Mouse (Mus musculus) induced T-regulatory cell, adult 2 months (primary cell): ENCODE measurements around the gene Sh3gl2.

Experiments
- DNase-seq: peaks from one replicate; pipeline ENCODE4 v3.0.0-alpha.2; 2012; ENCODE audit warnings: low read depth

The Sh3gl2 gene

DNA sequence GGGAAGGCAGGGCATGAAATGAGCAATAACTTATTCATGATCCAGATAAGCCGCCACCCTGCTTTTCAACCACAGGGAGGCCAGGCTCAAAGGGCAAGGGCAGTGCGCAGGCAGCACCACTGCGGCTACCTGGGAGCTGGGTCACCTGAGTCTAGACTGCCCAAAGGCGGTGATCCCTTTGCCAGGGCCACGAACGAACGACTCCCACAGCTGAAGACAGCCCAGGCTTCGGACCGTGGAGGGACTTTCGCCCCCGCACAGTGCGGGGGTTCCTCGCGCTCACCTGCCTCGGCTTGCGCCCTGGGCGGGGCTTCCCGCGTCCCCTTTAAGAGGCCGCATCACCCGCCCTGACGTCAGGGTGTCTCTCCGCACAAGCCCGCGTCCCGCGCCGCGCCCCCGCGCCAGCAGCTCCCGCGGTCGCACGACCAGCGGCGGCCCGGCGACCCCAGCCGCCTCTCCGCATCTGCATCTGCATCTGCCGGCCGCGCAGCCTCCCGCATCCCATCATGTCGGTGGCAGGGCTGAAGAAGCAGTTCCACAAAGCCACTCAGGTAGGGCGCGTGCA lies at the start of gene Sh3gl2:
Sh3gl2 (plus strand) TSS at position 56 of the 565 bp plus-strand sequence.
- no peak for DNase-seq

DNA sequence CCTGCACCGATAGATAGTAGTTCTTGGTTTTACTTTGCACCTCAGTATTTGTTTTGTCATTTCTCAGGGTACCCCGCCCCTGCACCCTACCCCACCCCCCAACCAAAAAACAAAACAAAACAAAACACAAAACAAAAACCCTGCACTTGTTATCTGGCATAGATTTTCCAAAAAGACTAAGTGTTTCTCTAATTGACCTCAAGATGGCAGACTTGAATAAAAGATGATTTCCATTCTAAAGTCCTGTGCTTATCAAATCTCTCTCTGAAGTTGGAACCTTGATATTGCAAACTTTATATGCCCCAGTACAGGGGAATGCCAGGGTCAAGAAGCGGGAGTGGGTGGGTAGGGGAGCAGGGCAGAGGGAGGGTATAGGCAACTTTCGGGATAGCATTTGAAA lies 43.8 kb upstream of the Sh3gl2 start:
- no peak for DNase-seq

DNA sequence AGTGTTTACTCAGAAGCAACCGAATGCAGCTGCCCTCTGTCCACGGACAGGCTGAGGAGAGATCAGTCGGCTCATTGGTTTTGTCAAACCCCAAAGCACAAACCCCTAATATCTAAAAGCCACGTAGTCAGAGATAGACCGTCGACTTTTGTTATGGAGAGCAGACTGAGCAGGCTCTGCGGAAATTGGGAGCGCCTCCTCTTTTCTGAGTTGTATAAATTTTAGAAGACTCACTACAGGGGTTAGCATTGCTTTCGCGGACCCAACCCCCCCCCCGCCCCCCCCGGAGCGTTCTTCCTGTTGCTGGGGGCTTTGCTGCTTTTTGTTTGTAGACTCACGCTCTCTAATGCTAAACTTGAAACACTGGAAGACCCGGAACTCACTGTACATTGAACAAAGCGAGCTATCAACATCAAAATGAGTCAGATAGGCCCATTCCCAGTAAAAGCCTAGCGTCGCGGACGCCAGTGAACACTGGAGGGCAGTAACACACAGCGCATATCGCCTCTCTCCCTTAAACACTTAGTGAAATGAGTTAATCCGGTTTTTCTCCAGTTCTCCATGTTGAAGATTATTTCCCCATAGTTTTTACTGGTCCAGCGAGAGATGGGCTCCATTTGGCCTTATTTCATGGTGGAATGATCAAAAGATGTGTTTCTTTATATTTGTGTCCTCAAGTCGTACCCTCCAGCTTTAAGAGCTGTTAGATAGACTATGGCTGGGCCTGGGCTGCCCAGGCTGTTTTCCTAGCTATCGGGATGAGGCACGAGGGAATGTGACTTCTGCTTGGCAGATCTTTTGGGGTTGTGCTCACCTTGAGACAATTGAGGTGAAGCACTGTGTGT lies 42.2 kb upstream of the Sh3gl2 start:
- no peak for DNase-seq

DNA sequence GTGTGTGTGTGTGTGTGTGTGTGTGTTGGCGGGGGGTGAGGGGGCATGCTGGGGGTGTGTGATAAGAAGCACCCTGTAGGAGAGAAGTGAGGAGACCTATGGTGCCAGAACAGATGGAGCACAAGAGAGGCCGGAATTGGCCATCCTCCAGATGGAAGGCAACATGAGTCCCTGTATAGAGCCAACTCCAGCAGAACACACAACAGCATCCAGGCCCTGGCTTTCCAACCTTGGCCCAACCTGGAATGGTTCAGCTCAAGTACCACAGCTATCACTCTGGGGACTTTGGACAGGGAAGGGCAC lies 41.7 kb upstream of the Sh3gl2 start:
- DNase-seq: no peak

DNA sequence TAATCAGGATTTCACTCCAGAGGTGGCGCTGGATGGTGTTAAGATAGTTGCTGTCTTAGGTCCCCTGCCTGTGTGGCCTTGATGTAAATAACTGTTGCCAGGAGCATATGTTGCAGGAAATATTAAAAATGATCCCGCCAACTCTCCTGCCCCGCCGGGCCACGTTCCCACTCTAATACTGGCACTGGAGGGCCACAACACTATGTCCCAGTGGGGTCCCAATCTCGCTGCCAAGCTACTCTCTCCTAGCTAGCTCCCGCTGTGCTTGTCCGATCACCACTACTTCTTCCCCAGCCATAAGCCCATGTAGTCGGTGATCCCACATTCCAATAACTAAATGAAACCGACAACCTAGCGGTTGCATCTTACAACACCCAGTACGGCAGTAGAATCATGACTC lies 36.9 kb upstream of the Sh3gl2 start:
- DNase-seq: no peak

DNA sequence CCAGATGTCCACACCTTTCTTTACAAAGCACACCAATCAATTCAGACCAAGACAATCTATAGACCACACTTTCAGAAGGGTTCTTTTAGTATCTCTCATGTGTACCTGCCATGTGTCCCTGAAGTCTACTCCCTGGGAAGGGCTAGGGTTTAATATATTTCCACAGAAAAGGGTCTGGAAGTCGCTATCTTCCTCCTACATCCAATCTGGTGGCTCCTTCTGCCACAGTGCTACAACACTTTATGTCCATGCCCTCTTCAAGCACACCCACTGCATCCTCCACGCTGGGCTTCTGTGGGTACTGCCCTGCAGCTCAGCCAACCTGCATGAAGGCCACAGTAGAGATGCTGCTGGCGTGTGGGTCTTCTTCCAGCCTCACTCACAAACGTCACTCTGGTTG lies 29.5 kb upstream of the Sh3gl2 start:
- no peak for DNase-seq

DNA sequence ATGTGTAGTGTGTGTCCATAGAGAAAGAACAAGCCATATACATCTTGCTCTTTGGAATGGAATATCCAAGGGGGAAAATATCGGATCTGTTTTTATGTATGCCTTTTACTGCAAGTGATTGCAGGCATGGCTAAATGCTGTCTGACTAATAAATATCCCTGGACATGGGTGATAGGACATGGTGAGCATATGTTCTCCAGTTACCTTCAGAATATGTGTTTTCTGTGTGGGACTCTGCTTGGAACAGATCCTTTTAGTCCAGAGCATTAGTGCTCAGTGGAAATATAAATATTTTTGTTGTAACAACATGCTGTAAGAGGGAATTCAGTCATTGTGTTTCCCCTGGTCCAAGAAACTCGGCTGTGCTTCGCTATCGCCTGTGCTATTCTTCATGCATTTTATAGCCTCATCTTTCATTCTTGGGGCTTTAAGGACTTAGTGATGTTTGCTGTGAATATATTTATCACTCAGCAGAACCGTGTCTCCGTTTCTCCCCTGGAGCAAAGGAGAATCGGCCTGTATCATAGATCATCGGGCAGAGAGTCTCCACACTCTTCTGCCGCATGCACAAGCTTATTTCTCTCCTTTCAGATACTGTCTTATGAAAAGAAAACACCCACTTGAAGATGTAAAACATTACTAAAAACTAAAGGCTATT lies 26.4 kb upstream of the Sh3gl2 start:
- DNase-seq: no peak

DNA sequence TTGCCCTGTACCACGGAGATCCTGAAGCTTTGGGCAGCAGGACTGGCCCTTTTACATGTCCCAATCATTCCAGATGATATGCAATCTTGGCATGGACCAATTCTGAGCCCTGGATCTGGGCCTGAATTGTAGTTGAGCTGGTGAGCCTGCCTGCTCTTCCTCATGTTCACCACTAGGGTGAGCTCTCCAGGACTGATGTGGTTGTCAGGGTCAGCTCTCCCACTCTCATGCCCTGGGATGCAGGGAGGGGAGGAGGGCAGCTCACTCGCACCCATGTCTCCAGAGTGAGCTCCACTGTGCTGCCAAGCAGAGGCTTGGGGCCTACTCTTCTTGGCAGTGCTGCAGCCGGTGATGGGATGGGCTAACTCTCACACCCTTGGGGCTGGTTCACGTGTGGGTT lies 18.9 kb upstream of the Sh3gl2 start:
- DNase-seq: no peak

DNA sequence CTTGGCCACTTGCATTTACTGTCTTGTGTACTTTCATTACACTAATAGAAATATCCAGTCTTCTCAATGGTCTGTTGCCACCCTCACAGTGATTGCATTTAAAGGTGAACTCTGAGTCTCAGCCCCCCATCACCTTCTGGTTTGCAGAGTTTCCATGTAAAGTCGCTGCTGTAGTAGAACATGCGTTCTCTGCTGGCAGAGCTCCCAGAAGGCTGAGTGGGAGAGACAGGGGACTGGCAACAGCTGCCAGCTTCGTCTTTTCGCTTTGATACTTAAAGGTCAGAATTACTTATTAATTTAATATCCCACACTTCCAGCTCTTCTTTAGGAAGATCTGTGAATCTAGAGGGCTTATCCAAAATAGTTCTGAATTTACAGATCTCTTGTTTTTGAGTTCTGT lies 8.7 kb upstream of the Sh3gl2 start:
- no peak for DNase-seq

DNA sequence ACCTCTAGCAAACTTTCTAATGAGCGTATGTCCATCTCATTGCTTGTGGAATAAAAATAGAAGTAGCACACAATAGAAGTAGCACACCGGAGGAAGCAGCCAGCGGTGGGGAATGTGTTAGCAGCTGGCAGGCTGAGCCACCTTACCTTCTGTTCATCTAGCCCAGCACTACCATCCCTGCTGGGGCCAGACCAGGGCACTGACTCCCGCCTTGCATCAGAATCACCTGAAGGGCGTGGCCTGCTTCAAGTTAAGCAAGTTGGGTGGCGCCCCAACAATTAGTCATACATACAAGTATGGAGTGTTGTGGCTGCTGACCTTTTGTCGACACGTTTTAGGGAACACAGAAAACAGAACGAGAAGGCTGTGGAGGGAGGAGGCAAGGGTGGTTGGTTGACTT lies 6.5 kb upstream of the Sh3gl2 start:
- no peak for DNase-seq

DNA sequence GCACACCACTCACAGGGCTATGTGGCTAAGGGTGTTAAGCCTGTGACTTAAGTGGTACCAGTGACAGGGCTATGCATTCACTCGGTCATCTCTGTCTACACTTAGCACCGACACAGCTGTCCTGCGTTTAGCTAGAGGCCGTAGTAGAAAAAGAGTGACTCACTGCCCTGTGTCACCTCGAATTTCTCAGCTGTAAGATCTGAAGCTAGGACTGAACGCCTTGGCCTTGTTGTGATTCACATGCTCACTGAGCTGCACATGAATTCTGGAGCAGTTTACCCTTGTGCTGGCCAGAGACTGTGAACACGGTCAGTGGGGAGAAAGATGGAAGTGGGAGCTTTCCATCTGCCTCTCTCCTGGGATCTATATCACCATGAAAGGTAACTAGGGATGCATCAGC lies 2.3 kb upstream of the Sh3gl2 start:
- DNase-seq: no peak

DNA sequence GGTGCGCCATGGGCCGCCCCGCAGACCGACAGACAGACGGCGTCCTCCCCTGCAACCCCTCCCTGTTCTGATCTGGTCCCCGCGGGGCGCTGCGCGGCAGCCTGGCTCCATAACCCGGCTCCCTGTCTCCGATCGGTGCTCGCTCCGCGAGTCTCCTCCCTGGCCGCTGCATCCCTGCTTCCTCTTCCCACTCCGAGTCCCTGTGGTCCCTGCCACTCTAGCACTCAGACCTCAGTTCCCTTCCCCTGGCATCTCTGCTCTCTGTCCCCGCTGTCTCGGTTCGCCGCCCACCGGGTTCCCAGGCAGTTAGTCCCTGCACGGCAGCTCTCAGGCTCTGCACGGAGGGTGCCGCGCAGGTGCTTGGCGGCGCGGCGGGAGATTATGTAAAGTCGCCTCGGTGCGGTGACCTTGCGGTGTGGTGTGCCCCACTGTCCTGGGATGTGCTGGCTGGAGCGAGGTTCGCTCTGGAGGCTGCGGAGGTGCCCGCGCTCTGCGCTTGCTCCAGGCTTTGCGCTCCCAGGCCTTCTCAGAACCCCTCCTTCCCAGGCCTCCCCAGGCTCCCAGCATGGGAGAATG lies 798 bp downstream of the Sh3gl2 start:
- DNase-seq: no peak

DNA sequence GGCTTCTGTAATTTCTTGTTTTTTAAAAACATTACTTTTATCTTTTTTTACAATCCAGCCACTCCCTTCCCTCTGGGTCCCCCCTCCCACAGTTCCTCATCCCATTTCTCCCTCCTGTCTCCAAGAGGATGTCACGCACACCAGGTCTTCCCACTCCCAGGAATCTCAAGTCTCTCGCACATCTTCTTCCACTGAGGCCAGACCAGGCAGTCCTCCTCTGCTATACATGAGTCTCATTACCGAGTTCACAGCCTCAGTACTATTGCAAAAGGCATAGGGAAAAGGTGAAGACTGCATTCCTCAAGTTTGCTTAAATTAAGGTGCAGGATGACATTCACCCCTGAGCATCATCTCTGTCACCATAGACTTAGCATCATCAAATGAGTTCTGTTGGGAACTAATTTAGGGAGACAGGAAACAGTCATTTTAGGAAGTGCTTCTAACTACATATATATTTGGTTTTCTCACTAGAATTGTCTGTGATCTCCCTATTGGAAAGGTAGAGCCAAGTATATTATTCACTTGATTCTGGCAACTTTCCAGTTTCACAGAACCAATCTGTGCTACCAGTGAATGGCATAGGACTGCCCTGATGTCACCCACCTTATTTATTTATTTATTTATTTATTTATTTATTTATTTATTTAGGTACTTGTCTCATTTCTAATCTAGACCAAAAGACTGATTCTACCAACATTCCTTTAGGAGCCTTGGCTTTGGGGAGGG lies 1.9 kb downstream of the Sh3gl2 start:
- no peak for DNase-seq

DNA sequence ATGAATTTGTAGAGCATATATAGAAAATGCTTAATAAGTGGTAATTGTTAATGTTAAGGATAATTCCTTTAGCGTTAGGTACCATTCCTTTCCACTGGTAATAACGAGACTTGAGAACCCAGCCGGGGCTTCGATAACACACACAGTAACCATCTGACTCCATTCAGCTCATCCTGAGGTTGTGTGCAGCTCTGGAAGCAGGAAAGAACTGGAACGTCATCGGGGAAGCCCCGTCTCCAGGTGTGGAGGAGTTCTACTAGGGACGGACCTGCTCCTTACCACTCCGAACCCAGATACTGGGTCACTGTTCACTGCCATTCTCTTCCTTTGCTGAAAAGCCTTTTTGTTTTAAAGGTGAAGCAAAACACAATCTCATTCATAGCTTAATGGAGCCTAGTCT lies 2.6 kb downstream of the Sh3gl2 start:
- DNase-seq: no peak

DNA sequence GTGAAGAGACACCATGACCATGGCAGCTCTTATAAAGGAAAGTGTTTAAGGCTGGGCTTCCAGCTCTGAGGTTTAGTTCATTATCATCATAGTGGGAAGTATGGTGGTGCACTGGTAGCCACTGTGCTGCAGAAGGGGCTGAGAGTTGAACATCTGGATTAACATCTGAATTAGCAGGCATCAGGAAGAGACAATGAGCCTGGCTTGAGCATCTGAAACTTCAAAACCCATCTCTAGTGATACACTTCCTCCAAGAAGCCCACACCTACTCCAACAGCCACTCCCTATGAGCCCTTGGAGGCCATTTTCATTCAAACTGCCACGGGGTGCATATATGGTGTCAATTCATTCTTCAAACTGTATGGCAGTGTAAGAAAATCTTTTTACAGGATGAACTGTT lies 3.6 kb downstream of the Sh3gl2 start:
- DNase-seq: no peak

DNA sequence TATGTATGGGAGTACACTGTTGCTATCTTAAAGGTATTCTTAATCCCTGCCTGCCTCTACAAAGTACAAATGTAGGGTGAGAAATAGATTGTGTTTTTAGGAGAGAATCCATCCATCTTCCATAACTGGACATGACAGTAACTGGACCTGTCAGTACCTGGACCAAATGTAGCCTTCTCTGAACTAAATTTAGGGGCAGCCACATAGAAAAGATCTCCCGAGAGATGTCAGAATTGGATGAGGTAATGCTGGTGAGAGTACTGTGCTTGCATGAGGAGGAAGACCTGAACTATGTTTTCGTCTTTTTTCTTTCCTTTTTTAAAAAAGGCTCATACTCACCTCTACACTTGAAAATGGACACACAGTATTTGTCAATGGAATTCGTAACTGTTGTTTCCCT lies 6.0 kb downstream of the Sh3gl2 start:
- DNase-seq: no peak

DNA sequence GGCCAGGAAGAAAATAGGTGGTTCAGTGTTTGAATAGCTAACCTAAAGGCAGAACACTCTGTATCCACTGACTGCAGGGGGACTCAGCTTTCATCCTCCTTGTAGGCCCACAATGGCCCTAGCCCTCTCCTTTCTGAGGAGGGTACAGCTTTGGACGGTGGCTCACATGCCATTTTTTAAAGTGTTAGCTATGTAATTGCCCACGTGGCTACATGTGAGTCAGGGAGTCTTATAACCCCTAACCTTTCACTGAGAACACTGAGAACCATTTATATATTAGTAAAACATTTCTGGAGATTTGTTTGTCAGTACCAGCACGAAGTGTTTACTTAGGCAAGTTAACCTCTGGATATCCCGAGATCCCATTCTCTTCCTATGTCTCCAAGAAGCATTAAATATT lies 12.1 kb downstream of the Sh3gl2 start:
- DNase-seq: no peak

DNA sequence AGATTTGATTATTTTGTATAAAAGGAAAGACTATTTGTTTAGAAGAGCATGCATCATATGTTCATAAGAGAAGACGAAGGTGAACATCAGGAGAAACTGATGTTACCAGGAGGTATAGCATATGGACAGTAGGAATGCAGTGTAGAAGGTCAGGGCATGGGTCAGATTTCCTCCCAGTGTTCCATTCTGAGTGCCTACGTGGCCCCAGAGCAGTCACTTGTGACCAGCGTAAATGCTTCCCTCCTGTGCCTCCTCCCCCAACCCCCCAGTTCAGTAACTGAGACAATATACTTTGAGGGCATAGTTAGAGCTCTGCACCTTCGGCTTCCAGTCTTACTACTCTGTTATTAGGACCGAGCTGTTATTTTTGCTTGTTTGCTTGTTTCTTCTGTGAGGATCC lies 17.8 kb downstream of the Sh3gl2 start:
- no peak for DNase-seq

DNA sequence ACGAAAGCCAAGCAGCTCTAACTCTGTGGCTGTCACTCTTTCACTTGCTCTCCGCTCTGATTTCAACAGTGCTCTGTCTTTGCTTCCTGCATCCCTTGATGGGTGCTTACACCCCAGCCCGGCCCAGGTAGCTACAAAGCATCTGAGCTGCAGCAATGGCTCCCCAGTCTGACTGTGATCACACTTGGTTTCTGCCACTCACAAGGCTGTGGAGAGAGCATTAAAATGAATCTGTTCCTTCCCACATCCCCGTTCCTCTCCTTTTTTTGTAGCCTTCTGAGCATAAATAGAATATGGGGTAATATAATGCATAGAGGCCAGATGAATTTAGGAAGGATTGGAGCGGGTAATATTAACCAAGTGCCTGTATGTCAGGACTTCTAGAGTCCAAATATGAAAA lies 21.8 kb downstream of the Sh3gl2 start:
- no peak for DNase-seq

DNA sequence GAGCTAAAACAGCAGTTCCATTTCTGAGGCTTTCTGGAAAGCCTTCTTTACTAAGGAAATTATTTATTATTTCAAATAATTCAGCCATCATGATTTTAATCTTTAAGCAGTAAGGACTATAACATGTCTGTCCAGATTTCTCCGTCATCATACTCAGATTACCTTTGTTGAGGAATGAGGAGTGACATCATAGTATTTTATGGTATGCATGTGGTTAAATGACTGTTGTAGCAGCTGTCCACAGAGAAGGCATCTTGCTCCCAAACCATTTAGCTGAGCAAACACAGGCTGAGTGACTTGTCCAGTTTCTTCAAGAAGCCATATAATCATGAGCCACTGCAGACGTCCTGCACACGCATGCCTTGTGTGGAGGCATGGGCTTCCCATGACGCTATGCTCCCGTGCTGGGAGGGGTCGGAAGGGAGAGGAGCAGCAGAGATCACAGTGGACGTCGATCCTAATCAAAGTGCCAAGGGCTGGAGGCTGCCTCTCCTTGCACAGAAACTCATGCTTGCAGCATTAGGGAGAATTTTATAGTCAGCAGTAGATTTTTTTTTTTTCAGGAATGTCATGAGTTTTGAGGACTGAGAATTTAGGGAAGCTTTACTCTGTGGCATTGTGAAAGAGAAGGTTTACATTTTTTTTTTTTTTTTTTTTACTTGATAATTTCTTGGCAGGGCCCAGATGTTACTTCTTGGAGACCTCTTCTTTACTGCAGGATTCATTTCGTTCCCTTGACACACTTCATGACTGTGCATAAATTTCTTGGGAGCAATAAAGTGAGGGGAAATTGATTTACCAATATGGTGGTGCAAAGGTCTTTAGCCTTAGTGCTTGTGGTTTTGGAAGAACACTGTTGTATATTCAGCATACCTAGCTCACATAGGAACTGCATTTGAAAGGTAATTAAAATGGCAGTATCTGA lies 23.0 kb downstream of the Sh3gl2 start:
- DNase-seq: no peak

DNA sequence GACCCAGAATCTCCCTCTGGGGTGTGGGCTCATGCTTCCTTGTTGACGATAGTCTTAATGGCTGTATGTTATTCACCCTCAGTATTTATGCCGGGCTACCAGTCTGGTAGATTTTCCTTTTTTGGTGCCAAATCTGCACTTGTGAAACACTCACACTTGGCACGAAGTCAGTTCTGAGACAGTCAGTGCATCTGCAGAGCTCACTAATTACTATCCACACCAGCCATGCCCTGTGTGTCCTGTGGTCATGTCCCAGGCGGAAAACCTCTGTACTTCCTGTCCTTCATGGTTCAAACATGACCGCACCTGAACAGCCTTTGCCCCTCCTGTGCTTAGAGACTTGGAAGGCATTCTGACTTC lies 23.6 kb downstream of the Sh3gl2 start:
- DNase-seq: no peak
